Mouse (Mus musculus): ENCODE results near the gene Gzf1. TPM values are rescaled to one million over a fixed set of nuclear protein-coding genes. Genes with fewer than 3 reads are reported as not detected.

Gzf1 gene
- polyA plus RNA-seq, 1 experiment: 4.5 TPM

- Histone ChIP-seq H3K27me3 (ENCODE audit: control insufficient read depth, insufficient read depth, low read length) (no peaks in the 10 kb centered on the region), H3K27ac (ENCODE audit: insufficient read depth, low read depth, low read length) (no peak overlapping the region), H3K4me3 (ENCODE audit: low read depth, low read length) (no peak overlapping the region), H3K36me3 (ENCODE audit: control insufficient read depth, insufficient read depth, low read length) (no peaks in the 10 kb centered on the region), H3K4me1 (ENCODE audit: control insufficient read depth, insufficient read depth, insufficient read length, low read length) (no peaks in the 10 kb centered on the region)
- no peak for TF ChIP-seq POLR2A (IDR thresholded peaks at IDR 0.05; ENCODE audit: low read depth, low read length)
- no peak for TF ChIP-seq CTCF (IDR thresholded peaks at IDR 0.05; ENCODE audit: extremely low read depth, insufficient read length, insufficient replicate concordance, low read depth, low read length)
- 96% methylated on average over 1 of the region's 1 CpGs for WGBS
These were observed 17.4 kb upstream of the Gzf1 start for GRCm38 (mm10) chr2:148663458-148663857.

DNA sequence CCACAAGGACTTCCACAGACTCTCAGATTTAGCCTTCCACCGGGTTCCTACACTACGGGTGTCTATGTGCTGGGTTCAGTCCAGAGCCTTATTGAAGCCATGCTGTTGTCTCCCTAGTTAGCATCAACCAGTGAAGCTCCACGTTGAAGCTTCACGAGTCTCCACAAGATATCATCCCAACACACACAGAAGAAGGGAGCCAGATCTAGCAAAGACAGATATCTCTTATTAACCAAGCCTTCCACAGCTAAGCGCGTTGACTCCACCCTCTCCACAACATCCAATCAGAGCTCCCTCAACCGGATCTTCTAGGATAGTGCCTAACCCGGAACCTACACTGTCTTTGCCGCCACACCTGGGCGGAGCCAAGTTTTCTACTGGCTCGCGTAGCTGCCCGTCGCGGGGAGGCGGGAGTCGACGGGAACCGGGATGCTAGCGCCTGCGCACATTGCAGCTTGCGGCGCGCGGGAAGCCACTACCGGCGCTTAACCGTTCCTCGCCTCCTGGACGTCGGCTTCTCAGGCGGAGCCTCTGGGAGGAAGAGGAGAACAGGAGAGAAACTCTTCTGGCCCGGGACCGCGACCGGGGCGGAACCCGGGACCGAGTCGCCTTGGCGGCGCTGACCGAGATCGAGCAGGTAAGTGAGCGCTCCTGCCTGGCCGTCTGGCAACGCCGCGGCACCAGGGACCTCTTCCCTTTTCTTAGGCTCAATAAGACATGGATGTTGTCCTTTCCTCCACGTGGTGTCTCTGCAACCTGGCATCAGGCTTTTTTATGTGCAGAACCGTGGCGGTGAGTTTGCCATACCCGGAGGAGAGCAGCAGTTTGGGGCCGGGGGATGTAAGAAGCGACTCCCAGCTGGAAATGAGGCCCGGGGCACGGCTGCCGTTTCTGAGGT, 8.4 kb upstream of the Gzf1 start, which contains the start of gene Nxt1:
TSS of gene Nxt1 (plus strand) at position 403 of the 898 bp plus-strand sequence.
- TF ChIP-seq POLR2A (IDR thresholded peaks at IDR 0.05; ENCODE audit: low read depth, low read length): peak; percentile 29; the same call in 1 of the 2 replicates
- no peak for TF ChIP-seq CTCF (IDR thresholded peaks at IDR 0.05; ENCODE audit: extremely low read depth, insufficient read length, insufficient replicate concordance, low read depth, low read length)
- Histone ChIP-seq H3K27me3 (ENCODE audit: control insufficient read depth, insufficient read depth, low read length) (no peaks in the 10 kb centered on the region), H3K4me1 (ENCODE audit: control insufficient read depth, insufficient read depth, insufficient read length, low read length) (peaks cover 3% of the 10 kb centered on the region; the same call in 1 of the 2 replicates), H3K36me3 (ENCODE audit: control insufficient read depth, insufficient read depth, low read length) (peaks cover 7% of the 10 kb centered on the region), H3K4me3 (ENCODE audit: low read depth, low read length) (peak within 1 kb of the TSS; percentile 94), H3K27ac (ENCODE audit: insufficient read depth, low read depth, low read length) (0 out of 2 replicates have a peak within 1 kb of the TSS, but pooled peaks have one; percentile 32)
- WGBS: under 1% methylated on average over 58 of the region's 58 CpGs

GRCm38 (mm10) chr2:148677801-148678200, 3.0 kb upstream of the Gzf1 start:
- peaks cover 9% of the 10 kb centered on the region for H3K4me1 ChIP-seq (ENCODE audit: control insufficient read depth, insufficient read depth, insufficient read length, low read length)
- peak overlapping the region; percentile 39 for H3K4me3 ChIP-seq (ENCODE audit: low read depth, low read length)
- no peak overlapping the region for H3K27ac ChIP-seq (ENCODE audit: insufficient read depth, low read depth, low read length)
- H3K27me3 ChIP-seq (ENCODE audit: control insufficient read depth, insufficient read depth, low read length): no peaks in the 10 kb centered on the region
- TF ChIP-seq CTCF (IDR thresholded peaks at IDR 0.05; ENCODE audit: extremely low read depth, insufficient read length, insufficient replicate concordance, low read depth, low read length): no peak
- TF ChIP-seq POLR2A (IDR thresholded peaks at IDR 0.05; ENCODE audit: low read depth, low read length): no peak
- WGBS: 63% methylated on average over 26 of the region's 26 CpGs
- H3K36me3 ChIP-seq (ENCODE audit: control insufficient read depth, insufficient read depth, low read length): peaks cover 7% of the 10 kb centered on the region

GRCm38 (mm10) chr2:148679346-148679745, 1.5 kb upstream of the Gzf1 start:
- no peak for TF ChIP-seq CTCF (IDR thresholded peaks at IDR 0.05; ENCODE audit: extremely low read depth, insufficient read length, insufficient replicate concordance, low read depth, low read length)
- TF ChIP-seq POLR2A (IDR thresholded peaks at IDR 0.05; ENCODE audit: low read depth, low read length): peak; percentile 41; the same call in 1 of the 2 replicates
- WGBS: 9% methylated on average over 9 of the region's 9 CpGs

GRCm38 (mm10) chr2:148681461-148681891, 653 bp downstream of the Gzf1 start:
- 4% methylated on average over 17 of the region's 17 CpGs for WGBS
- Histone ChIP-seq H3K27me3 (ENCODE audit: control insufficient read depth, insufficient read depth, low read length) (no peaks in the 10 kb centered on the region), H3K4me1 (ENCODE audit: control insufficient read depth, insufficient read depth, insufficient read length, low read length) (peaks cover 5% of the 10 kb centered on the region), H3K4me3 (ENCODE audit: low read depth, low read length) (peak overlapping the region; percentile 87), H3K36me3 (ENCODE audit: control insufficient read depth, insufficient read depth, low read length) (peaks cover 17% of the 10 kb centered on the region), H3K27ac (ENCODE audit: insufficient read depth, low read depth, low read length) (peak overlapping the region; percentile 38)
- peak; percentile 31; the same call in 1 of the 2 replicates for TF ChIP-seq CTCF (IDR thresholded peaks at IDR 0.05; ENCODE audit: extremely low read depth, insufficient read length, insufficient replicate concordance, low read depth, low read length)
- TF ChIP-seq POLR2A (IDR thresholded peaks at IDR 0.05; ENCODE audit: low read depth, low read length): no peak

More at GRCm38 (mm10) chr2:148679346-148679745, 1.5 kb upstream of the Gzf1 start:
- no peak overlapping the region for H3K4me3 ChIP-seq (ENCODE audit: low read depth, low read length)
- H3K27me3 ChIP-seq (ENCODE audit: control insufficient read depth, insufficient read depth, low read length): no peaks in the 10 kb centered on the region
- peaks cover 16% of the 10 kb centered on the region for H3K36me3 ChIP-seq (ENCODE audit: control insufficient read depth, insufficient read depth, low read length)
- H3K27ac ChIP-seq (ENCODE audit: insufficient read depth, low read depth, low read length): peak overlapping the region; percentile 58
- peaks cover 5% of the 10 kb centered on the region for H3K4me1 ChIP-seq (ENCODE audit: control insufficient read depth, insufficient read depth, insufficient read length, low read length)

GRCm38 (mm10) chr2:148683031-148683430, 2.2 kb downstream of the Gzf1 start:
- TF ChIP-seq POLR2A (IDR thresholded peaks at IDR 0.05; ENCODE audit: low read depth, low read length): no peak
- TF ChIP-seq CTCF (IDR thresholded peaks at IDR 0.05; ENCODE audit: extremely low read depth, insufficient read length, insufficient replicate concordance, low read depth, low read length): no peak
- 89% methylated on average over 1 of the region's 1 CpGs for WGBS
- no peaks in the 10 kb centered on the region for H3K27me3 ChIP-seq (ENCODE audit: control insufficient read depth, insufficient read depth, low read length)

DNA sequence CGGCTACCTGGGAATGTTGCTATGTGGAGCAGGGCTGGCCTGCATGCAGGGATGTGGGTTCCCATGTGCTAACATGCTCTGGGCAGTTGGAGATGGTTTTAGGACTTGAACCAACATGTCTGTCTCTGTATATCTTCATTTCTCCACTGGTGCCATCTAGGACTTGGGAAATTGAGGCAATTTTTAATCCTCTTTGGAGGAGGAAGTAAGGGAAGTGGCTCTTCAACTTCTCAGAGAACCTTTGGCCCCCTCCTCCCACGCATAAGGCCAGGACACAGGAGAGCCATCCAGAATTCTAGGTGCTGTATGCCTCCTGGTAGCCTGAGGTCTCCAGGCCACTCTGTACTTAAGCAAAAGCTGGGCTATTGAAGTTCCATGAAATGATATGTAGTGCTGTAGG, 4.1 kb downstream of the Gzf1 start:
- WGBS: 82% methylated on average over 2 of the region's 2 CpGs
- H3K36me3 ChIP-seq (ENCODE audit: control insufficient read depth, insufficient read depth, low read length): peaks cover 28% of the 10 kb centered on the region
- H3K27me3 ChIP-seq (ENCODE audit: control insufficient read depth, insufficient read depth, low read length): no peaks in the 10 kb centered on the region
- H3K27ac ChIP-seq (ENCODE audit: insufficient read depth, low read depth, low read length): no peak overlapping the region
- H3K4me3 ChIP-seq (ENCODE audit: low read depth, low read length): no peak overlapping the region
- peaks cover 8% of the 10 kb centered on the region for H3K4me1 ChIP-seq (ENCODE audit: control insufficient read depth, insufficient read depth, insufficient read length, low read length)
- TF ChIP-seq POLR2A (IDR thresholded peaks at IDR 0.05; ENCODE audit: low read depth, low read length): no peak
- TF ChIP-seq CTCF (IDR thresholded peaks at IDR 0.05; ENCODE audit: extremely low read depth, insufficient read length, insufficient replicate concordance, low read depth, low read length): no peak

More at GRCm38 (mm10) chr2:148683031-148683430, 2.2 kb downstream of the Gzf1 start:
- peaks cover 5% of the 10 kb centered on the region for H3K4me1 ChIP-seq (ENCODE audit: control insufficient read depth, insufficient read depth, insufficient read length, low read length)
- no peak overlapping the region for H3K4me3 ChIP-seq (ENCODE audit: low read depth, low read length)
- H3K27ac ChIP-seq (ENCODE audit: insufficient read depth, low read depth, low read length): no peak overlapping the region
- peaks cover 18% of the 10 kb centered on the region for H3K36me3 ChIP-seq (ENCODE audit: control insufficient read depth, insufficient read depth, low read length)

Data from small intestine, adult 2 months (tissue).